Comparison of ENCODE assay signal across 15 mouse cellular contexts in the genomic region with DNA sequence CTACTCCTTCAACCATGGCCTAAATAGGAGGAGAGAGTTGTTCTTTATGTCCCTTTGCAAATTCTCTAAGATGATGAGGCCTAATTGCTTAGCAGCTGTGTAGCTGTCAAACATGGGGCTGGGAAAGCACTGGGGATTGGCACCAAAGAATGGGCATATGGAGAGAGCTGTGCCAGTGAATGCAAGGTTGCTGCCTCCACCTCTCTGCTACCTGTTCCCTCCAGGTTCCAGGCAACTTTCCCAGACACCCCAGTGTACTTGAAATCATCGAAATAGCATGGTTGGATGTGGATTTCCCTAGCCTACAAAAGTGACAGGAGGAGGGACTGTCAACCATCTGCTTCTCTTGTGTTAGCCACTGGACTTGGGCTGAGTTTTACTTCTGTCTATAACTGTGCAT.
DNase-seq lines count a peak whose midpoint lies in the region; TF ChIP-seq lines count a peak whose summit lies in the region.
"Had no signal": no experiment of that assay in that cellular context is flagged by ENCODE, and none has a peak within 500 bp of the region (broad histone marks: within the 10 kb centered on the region; RNA-seq: fewer than 3 reads in every experiment).

No protein-coding gene starts in this region.

- no peak for TF ChIP-seq POLR2A in brain, embryonic 14.5 days (IDR thresholded peaks at IDR 0.05; ENCODE audit: borderline replicate concordance, extremely low read depth, insufficient read depth, insufficient read length, poor library complexity, severe bottlenecking)

- no peak for TF ChIP-seq CTCF in brain, embryonic 14.5 days (IDR thresholded peaks at IDR 0.05; ENCODE audit: borderline replicate concordance, extremely low read depth, insufficient read depth, insufficient read length)

- peak; percentile 86 for DNase-seq in brain, adult 2 months (ENCODE audit: low read depth, low spot score)
- DNase-seq in brain, embryonic 14.5 days (ENCODE audit: low read depth), result peak; percentile 31
- DNase-seq in cerebellum, adult 8-10 months, result peak; percentile 58
- DNase-seq in cerebellum, postnatal 25 days, result peak; percentile 62 to 77
- no peak for DNase-seq in lung, postnatal 14 days
- no peak for DNase-seq in adrenal gland, postnatal 36 days
- DNase-seq: adrenal gland, postnatal 25 days; B cell, adult 2 months; heart, adult 2 months; heart, postnatal 4 days; kidney, adult 9 months; kidney, postnatal 14 days; liver, embryonic 13.5 days; lung, adult 18-20 months; midbrain, embryonic 14.5 days had no signal

Comparison
In these comparisons a context has a peak if more than half of its experiments do, and no peak if none do; other contexts are left out.
1. DNase-seq: peak in brain, adult 2 months (single experiment), brain, embryonic 14.5 days (single experiment), cerebellum, adult 8-10 months (single experiment) and cerebellum, postnatal 25 days (2 of 2); none in lung, postnatal 14 days (single experiment) and adrenal gland, postnatal 36 days (0 of 2).